ENCODE assay signal across 10 mouse cellular contexts in genomic region chr1:77943101-77943500, GRCm38 (mm10).
DNase-seq lines count a peak whose midpoint lies in the region; ATAC-seq lines count a peak whose summit lies in the region.
"Had no signal": no experiment of that assay in that cellular context is flagged by ENCODE, and none has a peak within 500 bp of the region (broad histone marks: within the 10 kb centered on the region; RNA-seq: fewer than 3 reads in every experiment).

No protein-coding gene starts in this region.

- H3K27ac ChIP-seq in heart, embryonic 11.5 days (ENCODE audit: low read depth, low read length): no peak overlapping the region
- H3K27ac ChIP-seq: embryonic facial prominence, embryonic 15.5 days; limb, embryonic 15.5 days had no signal

- peak; percentile 25 to 61 for DNase-seq in heart, postnatal 10 days
- DNase-seq in right cerebral cortex, adult 2 months (ENCODE audit: low spot score in 2 of 2): peak; percentile 11 to 23
- no peak for DNase-seq in right cerebral cortex, postnatal 14 days
- peak; percentile 45 for DNase-seq in brain, embryonic 18.5 days (ENCODE audit: low read depth, low spot score)
- peak; percentile 31 for DNase-seq in left cerebral cortex, postnatal 4 days
- no peak for DNase-seq in gastrocnemius, postnatal 36 days
- DNase-seq in frontal cortex, postnatal 14 days (ENCODE audit: low spot score in 2 of 2): no peak

- H3K4me3 ChIP-seq in heart, embryonic 11.5 days (ENCODE audit: low read depth, low read length): no peak overlapping the region
- H3K4me3 ChIP-seq: embryonic facial prominence, embryonic 15.5 days; limb, embryonic 15.5 days had no signal

- no peaks in the 10 kb centered on the region for H3K9me3 ChIP-seq in heart, embryonic 11.5 days (replicated peaks; ENCODE audit: control insufficient read depth, low read length)
- H3K9me3 ChIP-seq: embryonic facial prominence, embryonic 15.5 days; limb, embryonic 15.5 days had no signal

- 3% methylated on average over 5 of the region's 5 CpGs for WGBS in heart, embryonic 11.5 days (ENCODE audit: insufficient replicate concordance)

- no peak overlapping the region for H3K4me2 ChIP-seq in heart, embryonic 11.5 days
- H3K4me2 ChIP-seq: embryonic facial prominence, embryonic 15.5 days; limb, embryonic 15.5 days had no signal

- H3K4me1 ChIP-seq in heart, embryonic 11.5 days (ENCODE audit: control insufficient read depth, insufficient read depth, low read length): no peaks in the 10 kb centered on the region

- no peak for ATAC-seq in heart, embryonic 11.5 days (replicated peaks; ENCODE audit: insufficient number of reproducible peaks, low FRiP score, low TSS enrichment)

- intact Hi-C loops in heart, postnatal 10 days (cut with DNase I): loop anchor here (2.0 kb wide), 2 partner anchors 30 to 476 kb away; no protein-coding TSS in a partner anchor
- intact Hi-C loops in left cerebral cortex, postnatal 4 days (cut with DNase I): loop anchor here (10.0 kb wide), 1 partner anchor 512 kb away; no protein-coding TSS in a partner anchor
- intact Hi-C loops in gastrocnemius, postnatal 36 days (cut with DNase I): no loop called here

- H3K9ac ChIP-seq in heart, embryonic 11.5 days (ENCODE audit: low read depth, low read length): no peak overlapping the region
- H3K9ac ChIP-seq: embryonic facial prominence, embryonic 15.5 days; limb, embryonic 15.5 days had no signal

- H3K36me3 ChIP-seq in heart, embryonic 11.5 days (ENCODE audit: control insufficient read depth, insufficient read depth, low read length): no peaks in the 10 kb centered on the region
- H3K36me3 ChIP-seq: embryonic facial prominence, embryonic 15.5 days; limb, embryonic 15.5 days had no signal

- H3K27me3 ChIP-seq in heart, embryonic 11.5 days (ENCODE audit: control insufficient read depth, insufficient read depth, low read length): 0 out of 2 replicates have a peak, but pooled peaks cover 2% of the 10 kb centered on the region
- H3K27me3 ChIP-seq: embryonic facial prominence, embryonic 15.5 days; limb, embryonic 15.5 days had no signal

Comparison
In these comparisons a context has a peak if more than half of its experiments do, and no peak if none do; other contexts are left out.
1. DNase-seq: peak in heart, postnatal 10 days (2 of 2), right cerebral cortex, adult 2 months (2 of 2), brain, embryonic 18.5 days (single experiment) and left cerebral cortex, postnatal 4 days (single experiment); none in right cerebral cortex, postnatal 14 days (single experiment), gastrocnemius, postnatal 36 days (0 of 2) and frontal cortex, postnatal 14 days (0 of 2).